Comparison of ENCODE assay signal across 8 mouse cellular contexts in the genomic region with DNA sequence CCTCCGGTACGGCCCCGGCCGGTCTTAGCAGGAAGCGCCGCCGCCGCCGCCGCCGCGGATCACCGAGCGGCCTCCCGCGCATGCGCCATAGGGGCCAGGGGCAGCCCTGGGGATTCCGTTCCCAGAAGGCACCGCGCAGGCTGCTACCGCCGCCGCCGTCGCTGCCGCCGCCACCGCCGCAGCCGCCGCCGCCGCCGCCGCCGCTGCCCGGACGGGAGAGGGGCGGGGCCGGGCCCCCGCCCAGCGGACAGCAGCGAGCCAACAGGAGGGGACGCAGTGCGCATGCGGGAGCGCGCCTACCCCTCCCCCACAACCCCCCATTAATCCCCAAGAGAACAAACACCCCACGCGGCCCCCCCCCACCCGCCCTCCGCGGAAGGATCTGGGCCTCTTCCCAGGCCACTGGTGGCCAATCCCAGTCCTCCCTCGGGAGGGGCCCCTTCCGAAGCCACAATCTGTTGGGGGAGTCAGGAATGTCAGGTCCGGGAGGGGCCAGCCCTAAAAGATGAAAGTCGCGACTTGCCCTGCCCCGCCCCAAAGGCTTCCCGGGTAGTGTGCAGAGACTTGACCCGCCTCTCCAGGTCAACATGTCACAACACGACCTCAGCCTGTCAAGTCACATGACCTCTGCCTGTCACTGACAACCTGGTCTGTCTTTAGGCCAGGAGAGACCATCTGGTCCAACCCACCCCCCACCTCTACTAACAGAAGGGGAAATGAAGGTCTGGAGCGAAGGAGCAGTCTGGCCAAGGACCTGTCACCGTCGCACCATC. TPM values are rescaled to one million over a fixed set of nuclear protein-coding genes. Genes with fewer than 3 reads are reported as not detected.
DNase-seq lines count a peak whose midpoint lies in the region; ATAC-seq and TF ChIP-seq lines count a peak whose summit lies in the region.

A gene (minus strand): TSS at position 219 of the 773 bp plus-strand sequence.

- H3K27ac ChIP-seq in forebrain, embryonic 13.5 days = peak within 1 kb of the TSS; percentile 98

- peak within 1 kb of the TSS; percentile 88 for H3K4me2 ChIP-seq in forebrain, embryonic 13.5 days

- intact Hi-C loops in heart, postnatal 10 days (cut with DNase I) = no loop called here

- no peaks in the 10 kb centered on the region for H3K9me3 ChIP-seq in E14TG2a.4 (ENCODE audit: low read length)
- H3K9me3 ChIP-seq in forebrain, embryonic 13.5 days (replicated peaks) = no peaks in the 10 kb centered on the region

- peak; percentile 76; the same call in 1 of the 2 replicates for TF ChIP-seq POLR2A in lung, adult 2 months (IDR thresholded peaks at IDR 0.05; ENCODE audit: borderline replicate concordance, extremely low read depth, low read depth, low read length)

- H3K4me1 ChIP-seq in E14TG2a.4 (replicated peaks; ENCODE audit: low read depth, low read length) = peaks cover 81% of the 10 kb centered on the region
- peaks cover 75% of the 10 kb centered on the region for H3K4me1 ChIP-seq in forebrain, embryonic 13.5 days
- peaks cover 21% of the 10 kb centered on the region for H3K4me1 ChIP-seq in lung, adult 2 months (ENCODE audit: control insufficient read depth, insufficient read depth, low read length)

- peaks cover 61% of the 10 kb centered on the region for H3K36me3 ChIP-seq in E14TG2a.4 (ENCODE audit: insufficient read depth, low read length)
- peaks cover 43% of the 10 kb centered on the region for H3K36me3 ChIP-seq in forebrain, embryonic 13.5 days (ENCODE audit: poor library complexity, severe bottlenecking)

- no peak for TF ChIP-seq CTCF in E14TG2a.4 (conservative IDR thresholded peaks at IDR 0.05; ENCODE audit: low read length)
- TF ChIP-seq CTCF in lung, adult 2 months (IDR thresholded peaks at IDR 0.05; ENCODE audit: insufficient read depth, low read length) = no peak

- ATAC-seq in forebrain, embryonic 13.5 days = peak; percentile 32
- peak; percentile 51 for ATAC-seq in neutrophil, adult 5-6 weeks (ENCODE audit: extremely low read depth, insufficient number of reproducible peaks, low FRiP score, poor library complexity, severe bottlenecking)

- peak within 1 kb of the TSS; percentile 86 for H3K4me3 ChIP-seq in E14TG2a.4 (replicated peaks; ENCODE audit: low read length)
- H3K4me3 ChIP-seq in forebrain, embryonic 13.5 days = peak within 1 kb of the TSS; percentile 68
- peak within 1 kb of the TSS; percentile 73 for H3K4me3 ChIP-seq in lung, adult 2 months (replicated peaks; ENCODE audit: extremely low read depth, low read depth, low read length)

- H3K9ac ChIP-seq in forebrain, embryonic 13.5 days = peak within 1 kb of the TSS; percentile 86

- peak; percentile 84 for DNase-seq in c-Kit-positive CD71-positive TER-119-positive erythroid progenitor cells, embryonic 14.5 days (ENCODE audit: low spot score)
- DNase-seq in heart, postnatal 10 days = peak; percentile 92
- no peak for DNase-seq in large intestine, adult 2 months (ENCODE audit: low read depth, low spot score)
- peak; percentile 92 for DNase-seq in lung, adult 2 months
- DNase-seq in thymus, adult 18-20 months = peak; percentile 81 to 83

- H3K27me3 ChIP-seq in E14TG2a.4 (ENCODE audit: insufficient read depth, low read length) = no peaks in the 10 kb centered on the region
- no peaks in the 10 kb centered on the region for H3K27me3 ChIP-seq in forebrain, embryonic 13.5 days

- WGBS in forebrain, embryonic 13.5 days = under 1% methylated on average over 35 of the region's 65 CpGs
- under 1% methylated on average over 56 of the region's 65 CpGs for WGBS in large intestine, adult 2 months
- under 1% methylated on average over 38 of the region's 65 CpGs for WGBS in lung, adult 2 months

RNA-seq across cellular contexts. Expression of the gene that starts here (rescaled TPM):
- 13.6 and 16.7 TPM in 2 replicates for polyA plus RNA-seq in forebrain, embryonic 13.5 days (2015; fragmentation: Nextera tagmentation; extraction: Ambion mirVana)
- 10 to 100 TPM; 34.2 to 35.5 TPM for total RNA-seq in heart, postnatal 10 days (2021)
- polyA plus RNA-seq in large intestine, adult 2 months (2012; rRNA removed) = 27.9 and 36.8 TPM in 2 replicates
- polyA plus RNA-seq in lung, adult 2 months (2012; rRNA removed) = 52.2 and 57.6 TPM in 2 replicates
- 19.9 and 27.8 TPM in 2 replicates for total RNA-seq in neutrophil, adult 5-6 weeks (2017)
